Mouse (Mus musculus) embryonic facial prominence, embryonic 15.5 days (tissue): ENCODE measurements around the gene Hectd2. TPM values are rescaled to one million over a fixed set of nuclear protein-coding genes. Genes with fewer than 3 reads are reported as not detected.

Experiments used
- ATAC-seq: fragments of 200-750 bp; cut with Nextera tagmentation; 2 replicates; pipeline ENCODE4 v1.8.0; 2017; ENCODE audit warnings: low read depth, moderate TSS enrichment; ENCODE audit not compliant: insufficient number of reproducible peaks, low FRiP score, low TSS enrichment
- H3K27ac ChIP-seq: fragments of 300-500 bp; sonication (generic); replicated peaks from 2 replicates; pipeline ENCODE4 v1.5.1; 2015; ENCODE audit warnings: mild to moderate bottlenecking, inconsistent platforms
- H3K27me3 ChIP-seq: fragments of 300-500 bp; sonication (generic); 2 replicates; pipeline ENCODE4 v1.6.1; 2015; ENCODE audit warnings: inconsistent platforms
- H3K36me3 ChIP-seq: fragments of 300-500 bp; sonication (generic); 2 replicates; pipeline ENCODE4 v1.6.1; 2015; ENCODE audit warnings: mild to moderate bottlenecking, inconsistent platforms
- H3K4me1 ChIP-seq: fragments of 300-500 bp; sonication (generic); 2 replicates; pipeline ENCODE4 v1.6.1; 2015; ENCODE audit warnings: inconsistent platforms
- H3K4me2 ChIP-seq: fragments of 300-500 bp; sonication (generic); replicated peaks from 2 replicates; pipeline ENCODE4 v1.6.1; 2015; ENCODE audit warnings: mild to moderate bottlenecking, inconsistent platforms
- H3K4me3 ChIP-seq: fragments of 300-500 bp; sonication (generic); replicated peaks from 2 replicates; pipeline ENCODE4 v1.5.1; 2015; ENCODE audit warnings: mild to moderate bottlenecking, inconsistent platforms
- H3K9ac ChIP-seq: fragments of 300-500 bp; sonication (generic); 2 replicates; pipeline ENCODE4 v1.6.1; 2015; ENCODE audit warnings: inconsistent platforms
- H3K9me3 ChIP-seq: fragments of 300-500 bp; sonication (generic); replicated peaks from 2 replicates; pipeline ENCODE4 v1.6.1; 2016; ENCODE audit warnings: inconsistent platforms
- WGBS: fragments of 180-500 bp; shearing (Covaris S2); methylation state at CpG from one replicate; pipeline ENCODE4 v1.1.7; 2015; 5-methylcytosine and 5-hydroxymethylcytosine counted together
- polyA plus RNA-seq: library from polyadenylated mRNA; unstranded; fragments of >200 nt; fragmentation: Nextera tagmentation; extraction: Ambion mirVana; gene quantifications from 2 replicates; pipeline ENCODE4 v1.2.1, GENCODE M21; 2015

Gene Hectd2
- 4.5 and 4.8 TPM in 2 replicates for polyA plus RNA-seq

DNA sequence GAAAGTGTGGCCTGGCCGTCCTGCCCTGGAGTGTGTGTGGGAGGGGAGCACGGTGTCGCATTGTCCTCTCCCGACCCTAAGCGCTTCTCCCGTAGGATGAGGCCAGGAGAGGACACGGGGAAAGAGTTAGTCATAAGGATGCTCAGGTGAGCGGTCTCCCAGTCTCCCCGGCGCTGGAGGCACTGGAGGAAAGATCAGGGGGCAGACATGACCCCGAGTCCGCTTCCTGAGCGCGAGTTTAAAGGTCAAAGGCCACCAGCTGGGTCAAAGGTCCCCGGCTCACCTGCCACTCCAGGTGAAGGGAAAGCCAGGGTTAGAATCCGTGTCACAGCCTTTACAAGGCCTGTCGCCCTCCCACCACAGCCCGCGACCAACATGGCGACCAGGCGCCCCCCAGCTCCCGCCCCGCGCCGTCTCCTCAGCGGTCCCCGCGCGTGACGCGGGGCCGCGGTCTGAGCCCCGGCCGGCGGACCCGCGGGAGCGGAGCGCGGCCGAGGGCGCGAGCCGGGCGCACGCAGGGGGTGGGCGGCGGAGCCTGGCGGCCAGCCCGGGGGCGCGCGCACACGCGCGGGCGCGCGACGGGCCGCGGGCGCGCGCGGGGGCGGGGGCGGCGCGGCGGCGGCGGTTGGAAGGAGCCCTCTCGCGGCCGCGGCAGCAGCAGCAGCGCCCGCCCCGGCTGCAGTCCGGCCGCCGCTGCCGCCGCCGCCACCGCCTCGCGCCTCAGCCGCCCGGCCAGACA, at the start of gene Hectd2:
TSS of gene Hectd2 (plus strand) at position 594 of the 739 bp plus-strand sequence.
- no peaks in the 10 kb centered on the region for H3K4me1 ChIP-seq
- no peaks in the 10 kb centered on the region for H3K9me3 ChIP-seq
- ATAC-seq = peak; percentile 66
- H3K27me3 ChIP-seq = 0 out of 2 replicates have a peak, but pooled peaks cover 4% of the 10 kb centered on the region
- under 1% methylated on average over 79 of the region's 92 CpGs for WGBS
- no peaks in the 10 kb centered on the region for H3K36me3 ChIP-seq
- peak within 1 kb of the TSS; percentile 80 for H3K9ac ChIP-seq
- H3K4me3 ChIP-seq = peak within 1 kb of the TSS; percentile 75
- H3K27ac ChIP-seq = peak within 1 kb of the TSS; percentile 74
- H3K4me2 ChIP-seq = peak within 1 kb of the TSS; percentile 97

DNA sequence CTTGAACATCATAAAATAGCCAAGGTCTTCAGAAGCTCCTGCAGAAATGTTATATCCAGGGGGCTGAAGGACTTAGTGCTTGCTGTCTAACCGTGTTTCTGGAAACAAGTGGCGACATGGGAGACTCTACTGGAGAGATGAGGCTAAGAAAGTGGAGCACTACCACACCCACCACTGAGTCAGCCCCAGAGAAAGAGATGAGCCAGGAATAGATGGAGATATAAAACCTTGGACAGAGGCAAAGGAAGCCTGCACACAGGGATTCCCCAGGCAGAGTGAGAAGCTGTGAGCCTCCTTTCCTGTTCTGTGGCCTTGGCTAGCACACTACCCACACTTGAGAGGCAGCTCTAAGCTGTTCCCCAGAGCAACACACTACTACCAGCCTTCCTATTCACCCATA, 49.7 kb upstream of the Hectd2 start:
- Histone ChIP-seq H3K4me1 (no peaks in the 10 kb centered on the region), H3K4me3 (no peak overlapping the region), H3K9me3 (no peaks in the 10 kb centered on the region), H3K27me3 (no peaks in the 10 kb centered on the region), H3K4me2 (no peak overlapping the region), H3K9ac (no peak overlapping the region), H3K36me3 (no peaks in the 10 kb centered on the region), H3K27ac (no peak overlapping the region)
- no peak for ATAC-seq
- WGBS = 80% methylated on average over 2 of the region's 2 CpGs

DNA sequence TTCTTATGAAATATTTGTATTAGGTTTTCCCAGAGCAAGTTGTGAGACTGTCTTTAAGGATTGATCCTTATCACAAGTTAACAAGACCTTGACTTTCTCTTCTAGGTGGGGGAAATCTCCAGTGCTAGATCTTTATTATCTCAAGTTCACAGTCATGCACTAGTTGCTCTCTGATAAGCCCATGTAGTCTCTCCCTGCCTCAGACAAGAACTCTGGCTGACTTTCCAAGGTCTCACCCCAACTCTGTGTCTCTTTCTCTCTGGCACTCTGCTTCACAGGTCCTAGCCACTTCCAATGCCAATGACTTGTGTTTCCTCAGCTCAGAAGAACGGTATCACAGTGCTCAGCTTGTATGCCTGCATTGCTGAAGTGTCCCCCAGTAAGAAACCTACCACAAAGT, 43.1 kb upstream of the Hectd2 start:
- Histone ChIP-seq H3K9ac (no peak overlapping the region), H3K27me3 (no peaks in the 10 kb centered on the region), H3K4me2 (no peak overlapping the region), H3K9me3 (no peaks in the 10 kb centered on the region), H3K36me3 (no peaks in the 10 kb centered on the region), H3K4me3 (no peak overlapping the region), H3K27ac (no peak overlapping the region), H3K4me1 (no peaks in the 10 kb centered on the region)
- no peak for ATAC-seq
- 78% methylated on average over 1 of the region's 1 CpGs for whole genome bisulfite sequencing

DNA sequence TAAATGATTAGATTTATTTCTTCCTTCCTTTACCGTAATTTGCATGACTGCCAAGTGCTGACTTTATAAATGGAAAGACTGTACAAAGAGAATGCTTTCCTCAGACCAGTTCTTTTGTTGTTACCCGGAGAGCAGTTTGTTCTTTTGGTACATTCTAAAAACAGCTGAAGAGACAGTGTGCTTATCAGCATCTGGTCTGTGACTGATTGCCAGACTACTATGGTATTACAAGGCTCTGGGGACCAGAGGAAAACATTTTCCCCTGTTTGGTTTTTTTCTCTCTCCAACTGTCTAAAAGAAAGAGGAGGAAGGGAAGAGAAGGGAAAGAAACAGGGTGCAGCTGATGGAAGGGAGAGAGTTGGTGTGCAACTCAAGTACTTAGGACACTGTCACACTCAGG, 36.0 kb upstream of the Hectd2 start:
- H3K4me1 ChIP-seq = no peaks in the 10 kb centered on the region
- no peak overlapping the region for H3K27ac ChIP-seq
- H3K36me3 ChIP-seq = no peaks in the 10 kb centered on the region
- H3K27me3 ChIP-seq = no peaks in the 10 kb centered on the region
- 53% methylated on average over 2 of the region's 2 CpGs for WGBS
- ATAC-seq = no peak
- H3K9me3 ChIP-seq = no peaks in the 10 kb centered on the region
- H3K4me3 ChIP-seq = no peak overlapping the region
- no peak overlapping the region for H3K9ac ChIP-seq
- H3K4me2 ChIP-seq = no peak overlapping the region

DNA sequence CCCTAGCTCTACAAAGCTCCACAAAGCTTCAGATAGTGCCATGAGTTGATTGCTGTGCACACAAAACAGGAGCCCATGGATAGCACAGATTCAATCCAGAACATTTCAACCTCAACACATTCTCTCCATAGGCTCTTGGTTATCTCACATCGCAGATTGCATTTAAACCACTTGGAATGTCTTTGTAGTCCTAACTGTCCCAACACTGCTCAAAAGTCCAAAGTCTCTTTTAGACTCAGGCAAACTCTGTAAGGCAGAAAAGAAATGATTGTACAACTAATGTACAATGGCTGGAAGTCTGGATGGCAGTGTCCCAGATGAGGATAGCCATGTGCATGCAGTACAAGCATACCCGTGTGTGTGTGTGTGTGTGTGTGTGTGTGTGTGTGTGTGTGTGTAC, 32.9 kb upstream of the Hectd2 start:
- Histone ChIP-seq H3K27ac (no peak overlapping the region), H3K9me3 (no peaks in the 10 kb centered on the region), H3K4me2 (no peak overlapping the region), H3K9ac (no peak overlapping the region), H3K4me3 (no peak overlapping the region), H3K4me1 (no peaks in the 10 kb centered on the region), H3K27me3 (no peaks in the 10 kb centered on the region), H3K36me3 (no peaks in the 10 kb centered on the region)
- ATAC-seq = no peak
- WGBS = 79% methylated on average over 2 of the region's 2 CpGs

DNA sequence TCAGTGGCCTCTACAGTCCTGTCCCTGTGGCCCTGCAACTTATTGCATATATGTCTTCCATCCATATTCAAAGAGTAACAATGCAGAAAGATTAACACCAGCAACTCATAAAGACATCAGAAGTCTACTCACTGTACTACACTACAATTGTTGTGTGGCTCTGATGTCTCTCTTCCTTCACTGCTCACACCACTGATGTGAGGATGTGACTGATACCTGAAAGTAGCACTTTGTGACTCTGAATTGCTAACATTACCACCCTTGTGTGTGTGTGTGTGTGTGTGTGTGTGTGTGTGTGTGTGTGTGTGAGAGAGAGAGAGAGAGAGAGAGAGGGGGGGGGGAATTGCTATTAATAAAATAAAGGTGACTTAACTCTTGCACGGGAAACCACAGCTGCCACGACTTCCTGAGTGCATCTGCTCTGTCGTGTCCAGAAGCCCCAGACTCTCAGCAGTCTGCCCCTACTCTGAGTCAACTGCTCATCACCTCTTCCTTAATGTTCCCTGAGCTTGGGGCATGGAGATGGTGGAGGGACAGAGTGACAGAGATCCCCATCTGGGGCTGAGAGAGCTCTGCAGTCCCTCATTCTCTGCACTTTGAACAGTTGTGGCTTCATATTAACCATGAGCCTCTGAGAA, 31.8 kb upstream of the Hectd2 start:
- Histone ChIP-seq H3K36me3 (no peaks in the 10 kb centered on the region), H3K4me1 (no peaks in the 10 kb centered on the region), H3K4me3 (no peak overlapping the region), H3K9ac (no peak overlapping the region), H3K4me2 (no peak overlapping the region), H3K27ac (no peak overlapping the region), H3K9me3 (no peaks in the 10 kb centered on the region), H3K27me3 (no peaks in the 10 kb centered on the region)
- 45% methylated on average over 3 of the region's 3 CpGs for WGBS
- ATAC-seq = no peak

DNA sequence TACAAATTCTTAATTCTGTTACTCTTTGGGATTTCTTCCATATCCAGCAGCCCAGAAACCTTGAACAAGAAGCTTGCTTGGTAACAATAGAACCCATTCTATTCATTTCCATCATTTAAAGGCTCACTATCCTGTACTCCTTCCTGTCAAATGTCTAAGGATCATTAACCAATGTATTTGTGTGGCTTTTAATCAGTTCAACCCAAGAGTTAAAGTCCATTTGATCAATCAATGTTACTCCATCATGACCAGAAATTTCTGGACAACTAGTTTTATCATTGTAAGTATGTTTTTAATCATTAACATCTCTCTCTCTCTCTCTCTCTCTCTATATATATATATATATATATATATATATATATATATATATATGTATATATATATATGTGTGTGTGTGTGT, 29.4 kb upstream of the Hectd2 start:
- Histone ChIP-seq H3K36me3 (no peaks in the 10 kb centered on the region), H3K9ac (no peak overlapping the region), H3K27ac (no peak overlapping the region), H3K27me3 (no peaks in the 10 kb centered on the region), H3K4me1 (no peaks in the 10 kb centered on the region), H3K4me2 (no peak overlapping the region), H3K9me3 (no peaks in the 10 kb centered on the region), H3K4me3 (no peak overlapping the region)
- no peak for ATAC-seq

DNA sequence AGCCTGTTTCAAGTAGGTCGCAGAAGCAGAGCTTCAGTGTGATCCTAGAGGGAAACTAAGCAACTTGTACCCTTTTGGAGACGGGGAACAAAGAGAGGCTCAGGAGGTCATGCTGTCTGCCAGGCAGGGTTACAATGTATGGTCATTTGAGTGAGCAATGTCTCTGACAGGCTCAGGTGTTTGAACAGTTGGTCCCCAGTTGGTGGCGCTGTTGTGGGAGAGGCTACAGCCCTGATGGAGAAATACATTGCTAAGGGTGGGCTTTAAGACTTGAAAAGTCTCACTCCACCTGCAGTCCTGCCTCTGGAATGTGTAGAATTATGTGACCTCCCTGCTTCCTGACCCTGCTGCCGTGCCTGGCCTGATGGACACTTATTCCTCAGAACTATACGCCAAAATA, 21.4 kb upstream of the Hectd2 start:
- no peak overlapping the region for H3K27ac ChIP-seq
- 54% methylated on average over 5 of the region's 5 CpGs for WGBS
- peaks cover 14% of the 10 kb centered on the region for H3K4me1 ChIP-seq
- H3K9ac ChIP-seq = no peak overlapping the region
- no peak overlapping the region for H3K4me3 ChIP-seq
- ATAC-seq = no peak
- no peak overlapping the region for H3K4me2 ChIP-seq
- no peaks in the 10 kb centered on the region for H3K36me3 ChIP-seq
- H3K27me3 ChIP-seq = no peaks in the 10 kb centered on the region
- no peaks in the 10 kb centered on the region for H3K9me3 ChIP-seq

DNA sequence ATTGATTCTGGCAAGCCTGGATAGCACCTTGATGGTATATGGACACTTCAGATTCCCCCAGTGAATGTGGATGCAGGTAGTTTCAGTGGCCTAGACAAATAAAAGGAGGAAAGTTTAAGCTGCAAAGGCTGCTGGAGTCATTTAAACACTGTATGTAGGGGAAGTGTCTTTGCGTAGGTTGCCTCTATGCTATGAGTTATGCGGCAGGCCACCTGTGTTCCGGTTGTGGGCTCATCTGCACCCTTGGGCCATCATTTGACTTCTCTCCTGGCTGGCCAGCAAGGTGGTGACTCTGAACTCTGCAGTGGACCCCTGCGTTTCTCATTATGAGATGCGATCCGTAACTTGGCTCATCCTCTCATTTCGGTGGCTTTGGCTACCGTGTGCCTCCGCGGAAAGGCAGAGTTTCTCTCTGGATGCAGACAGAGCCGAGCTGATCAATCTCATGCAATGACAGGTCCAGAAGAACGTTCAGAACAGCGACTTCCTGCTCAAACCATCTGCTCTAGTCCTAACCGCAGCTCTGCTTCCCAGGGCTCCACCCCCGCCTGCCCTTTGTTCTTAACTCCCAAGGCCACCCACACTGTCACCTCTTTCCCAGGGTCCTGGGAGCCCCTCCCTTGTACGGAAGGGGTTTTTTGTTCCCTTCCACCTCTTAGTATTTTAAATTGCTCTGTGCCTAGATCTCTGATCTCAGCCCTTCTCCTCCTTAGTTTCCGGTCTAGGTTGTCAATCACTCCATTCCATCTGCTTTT, 20.3 kb upstream of the Hectd2 start:
- ATAC-seq = peak; percentile 34; the same call in 1 of the 2 replicates
- Histone ChIP-seq H3K4me2 (peak overlapping the region; percentile 46), H3K4me3 (peak overlapping the region; percentile 18), H3K4me1 (peaks cover 14% of the 10 kb centered on the region), H3K27me3 (no peaks in the 10 kb centered on the region), H3K9me3 (no peaks in the 10 kb centered on the region), H3K9ac (no peak overlapping the region), H3K27ac (peak overlapping the region; percentile 65), H3K36me3 (no peaks in the 10 kb centered on the region)
- 29% methylated on average over 17 of the region's 17 CpGs for WGBS

DNA sequence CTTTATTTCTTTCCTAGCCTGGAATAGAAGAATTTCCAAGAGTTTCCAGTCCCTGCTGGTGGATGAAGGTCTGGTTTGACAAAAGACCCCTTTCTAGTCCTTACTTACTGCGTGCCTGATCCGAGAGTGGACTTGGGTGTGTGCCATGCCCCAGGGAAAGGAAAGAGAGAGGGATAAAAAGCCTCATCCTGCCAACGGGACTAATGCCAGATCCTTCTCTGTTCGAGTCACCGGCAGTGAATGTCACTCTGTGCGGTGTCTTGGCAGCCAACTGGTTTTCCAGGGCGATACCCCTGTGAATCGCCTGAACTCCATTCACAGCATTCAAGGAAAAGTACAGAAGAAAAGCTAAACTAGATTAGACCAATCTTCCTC, 19.7 kb upstream of the Hectd2 start:
- no peaks in the 10 kb centered on the region for H3K27me3 ChIP-seq
- H3K9ac ChIP-seq = no peak overlapping the region
- WGBS = 13% methylated on average over 8 of the region's 8 CpGs
- H3K4me1 ChIP-seq = peaks cover 14% of the 10 kb centered on the region
- H3K36me3 ChIP-seq = no peaks in the 10 kb centered on the region
- peak overlapping the region; percentile 18 for H3K4me3 ChIP-seq
- ATAC-seq = no peak
- peak overlapping the region; percentile 65 for H3K27ac ChIP-seq
- H3K4me2 ChIP-seq = peak overlapping the region; percentile 46
- H3K9me3 ChIP-seq = no peaks in the 10 kb centered on the region

DNA sequence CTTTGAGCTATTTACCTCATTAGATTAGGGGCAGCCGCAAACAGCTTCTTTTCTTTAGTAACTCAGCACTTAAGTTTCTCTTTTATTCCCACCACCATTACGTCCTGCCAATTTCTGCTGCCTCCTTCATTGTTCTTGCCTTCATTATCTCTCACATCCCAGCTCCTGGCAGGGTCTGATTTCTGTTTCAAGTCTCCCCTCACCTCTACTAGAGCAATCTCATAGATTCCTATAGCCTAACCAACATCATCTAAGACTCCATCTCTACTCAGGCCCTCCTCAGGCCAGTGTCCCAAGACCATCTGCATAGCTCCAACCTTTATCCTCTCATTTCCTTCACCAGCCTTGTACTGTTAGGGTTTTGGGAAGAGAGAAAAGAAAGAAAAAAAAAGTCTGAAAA, 19.3 kb upstream of the Hectd2 start:
- Histone ChIP-seq H3K27ac (no peak overlapping the region), H3K27me3 (no peaks in the 10 kb centered on the region), H3K4me3 (no peak overlapping the region), H3K36me3 (no peaks in the 10 kb centered on the region), H3K9ac (no peak overlapping the region), H3K4me1 (peaks cover 14% of the 10 kb centered on the region), H3K9me3 (no peaks in the 10 kb centered on the region), H3K4me2 (peak overlapping the region; percentile 46)
- WGBS = 31% methylated on average over 2 of the region's 2 CpGs
- no peak for ATAC-seq
